Mouse (Mus musculus): ENCODE results near the gene Siglecg. TPM values are rescaled to one million over a fixed set of nuclear protein-coding genes. Genes with fewer than 3 reads are reported as not detected.

Gene Siglecg
- not detected in 2 replicates for polyA plus RNA-seq (2015; fragmentation: Nextera tagmentation; extraction: Ambion mirVana)

GRCm38 (mm10) chr7:43408131-43408553, at the start of gene Siglecg:
Gene Siglecg, plus strand, starts transcription at chr7:43408204.

DNA sequence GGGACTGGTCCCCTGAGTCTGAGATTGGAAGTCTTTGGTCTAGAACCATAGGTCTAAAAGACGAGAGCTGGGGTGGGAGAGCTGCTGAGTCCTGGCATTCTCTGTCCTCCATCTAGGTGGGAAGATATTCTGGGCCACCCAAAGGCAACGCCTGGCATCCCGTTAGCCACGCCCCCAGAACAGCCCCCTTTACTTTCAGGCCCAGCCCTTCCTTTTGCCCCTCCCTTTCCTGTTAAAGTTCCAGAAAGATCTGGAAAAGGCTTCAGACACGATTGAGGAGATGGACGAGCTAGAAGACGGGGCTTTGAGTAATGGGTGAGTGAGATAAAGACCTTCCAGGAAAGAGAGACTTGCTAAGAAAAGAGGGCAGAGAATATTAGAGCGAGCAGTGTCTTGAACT, 19.4 kb downstream of the Siglecg start, which contains the start of gene Lim2:
Lim2 (plus strand) TSS at position 265 of the 400 bp plus-strand sequence.

DNA sequence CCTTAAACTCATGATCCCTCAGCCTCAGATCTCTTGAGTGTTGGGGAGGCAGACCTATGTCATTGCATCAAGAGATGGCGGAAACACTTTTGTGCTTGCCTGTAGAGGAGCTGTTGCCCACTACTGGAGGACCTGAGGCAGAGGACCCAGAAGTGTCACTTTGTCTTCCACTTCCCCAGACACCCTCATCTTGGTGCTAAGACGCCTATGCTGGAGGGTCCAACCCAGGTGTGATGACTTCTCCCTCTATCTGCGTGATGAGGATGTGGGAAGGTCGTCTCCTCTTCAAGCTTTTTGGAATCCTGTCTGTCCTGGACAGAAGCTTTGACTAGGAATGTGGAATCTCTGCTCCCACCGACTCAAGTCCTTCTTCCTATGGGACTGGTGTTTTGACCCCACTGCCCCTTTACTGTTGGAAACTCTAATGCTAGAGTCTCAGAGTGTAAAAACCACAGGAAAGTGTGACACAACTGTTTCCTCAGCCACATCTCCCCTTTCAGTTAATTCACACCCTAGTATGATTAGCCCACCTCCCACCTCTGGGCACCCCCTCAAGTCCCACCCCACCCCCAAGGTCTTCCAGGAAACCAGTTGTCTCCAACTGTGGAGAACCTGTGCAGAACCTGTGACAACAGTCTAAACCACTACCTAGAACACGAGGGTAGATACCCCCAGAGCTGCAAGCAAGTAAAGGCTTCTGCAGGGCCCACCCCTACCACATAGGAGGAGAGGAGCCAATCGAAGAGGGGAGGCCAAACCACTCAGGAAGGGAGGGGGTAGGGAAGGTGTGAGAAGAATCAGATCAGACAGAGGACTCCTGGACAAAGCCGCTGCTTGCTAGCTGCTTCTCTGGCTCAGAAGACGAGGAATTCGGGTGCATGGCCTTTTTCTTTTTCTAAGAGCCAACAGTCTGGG, 28.6 kb downstream of the Siglecg start, which contains the start of gene Nkg7:
Nkg7 (plus strand) TSS at position 733 of the 915 bp plus-strand sequence.

DNA sequence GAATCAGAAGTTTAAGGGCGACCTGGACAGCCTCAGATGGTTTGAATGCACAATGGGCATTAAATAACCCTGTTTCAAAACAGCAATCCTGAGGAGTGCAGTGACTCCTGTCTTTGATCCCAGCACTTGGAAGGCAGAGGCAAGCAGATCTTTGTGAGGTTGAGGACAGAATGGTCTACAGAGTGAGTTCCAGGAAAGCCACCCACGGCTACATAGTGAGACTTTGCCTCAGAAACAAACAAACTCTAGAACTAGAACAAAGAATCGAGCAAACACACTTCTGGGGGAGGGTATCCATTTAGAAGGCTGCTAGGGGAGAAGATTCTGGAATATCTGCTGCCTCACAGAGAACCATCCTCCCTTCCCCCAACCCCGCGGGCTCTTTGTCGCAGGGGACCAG, 32.5 kb downstream of the Siglecg start, which contains the start of gene Cldnd2:
Cldnd2 (plus strand) TSS at position 301 of the 400 bp plus-strand sequence.

DNA sequence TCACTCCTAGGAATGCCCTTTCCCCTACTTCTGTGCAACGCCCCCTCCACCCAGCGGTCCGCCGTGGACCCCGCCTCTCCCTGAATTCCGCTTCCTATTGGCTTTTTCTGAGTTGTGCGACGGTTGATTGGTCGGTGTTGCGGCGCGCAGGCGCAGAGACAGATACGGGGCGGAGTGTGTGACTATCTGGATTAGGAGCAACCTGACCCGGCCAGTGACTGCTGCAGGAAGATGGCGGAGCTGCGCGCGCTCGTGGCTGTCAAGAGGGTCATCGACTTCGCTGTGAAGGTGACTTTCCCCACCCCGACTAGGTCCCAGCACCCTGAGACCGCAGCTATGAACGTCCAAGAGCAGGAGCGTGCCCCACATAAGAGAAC, 35.9 kb downstream of the Siglecg start, which contains the start of the genes Etfb and Gm45233:
Etfb (plus strand) TSS at position 167 of the 377 bp plus-strand sequence.
Gm45233 (plus strand) TSS at position 212 of the 377 bp plus-strand sequence.

DNA sequence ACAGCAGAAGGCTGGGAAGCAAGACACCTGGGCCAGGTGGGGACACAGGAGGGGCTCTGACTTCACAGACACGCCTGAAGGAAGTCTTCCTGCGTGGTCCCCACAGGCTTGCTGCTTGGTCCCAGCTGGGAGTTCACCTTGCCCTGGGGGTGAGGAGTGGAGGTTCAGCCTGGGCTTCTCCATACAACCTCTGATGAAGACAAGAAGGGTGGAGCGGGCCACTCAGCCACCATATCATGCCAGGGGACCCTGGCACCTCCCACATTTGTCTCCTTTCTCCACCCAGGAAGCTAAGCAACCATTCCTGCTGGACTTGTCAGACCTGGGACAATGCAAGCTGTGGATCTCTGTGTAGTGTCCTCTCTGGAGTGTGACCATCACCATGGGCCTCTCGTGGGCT, 54.8 kb downstream of the Siglecg start, which contains the start of gene Vsig10l:
Vsig10l (plus strand) TSS at position 301 of the 400 bp plus-strand sequence.

Small RNA genes lying within 50 kb of the gene (microRNA-seq; reads per million reads assigned to microRNA genes)
- not detected for gene Mir7051

Other genes with a start within 250 kb of the Siglecg start
- 14.1 TPM in 2 replicates for gene Zfp715, start 94.9 kb upstream of the Siglecg start, polyA plus RNA-seq (2015; fragmentation: Nextera tagmentation; extraction: Ambion mirVana)
- 0.29 and 0.32 TPM in 2 replicates for gene Siglecf, start 56.9 kb upstream of the Siglecg start, polyA plus RNA-seq (2015; fragmentation: Nextera tagmentation; extraction: Ambion mirVana)
- not detected in 2 replicates for gene Lim2, start 19.5 kb downstream of the Siglecg start, polyA plus RNA-seq (2015; fragmentation: Nextera tagmentation; extraction: Ambion mirVana)
- not detected in 2 replicates for gene Nkg7, start 28.9 kb downstream of the Siglecg start, polyA plus RNA-seq (2015; fragmentation: Nextera tagmentation; extraction: Ambion mirVana)
- gene Cldnd2, start 32.6 kb downstream of the Siglecg start, polyA plus RNA-seq (2015; fragmentation: Nextera tagmentation; extraction: Ambion mirVana), result not detected in 2 replicates
- gene Etfb, start 35.9 kb downstream of the Siglecg start, polyA plus RNA-seq (2015; fragmentation: Nextera tagmentation; extraction: Ambion mirVana), result 158 and 160 TPM in 2 replicates
- gene Gm45233, start 35.9 kb downstream of the Siglecg start, polyA plus RNA-seq (2015; fragmentation: Nextera tagmentation; extraction: Ambion mirVana), result 0.35 TPM in 1 of 2 replicates, not detected in the other
- 22.5 and 30.7 TPM in 2 replicates for gene Vsig10l, start 54.9 kb downstream of the Siglecg start, polyA plus RNA-seq (2015; fragmentation: Nextera tagmentation; extraction: Ambion mirVana)
- gene Iglon5, start 81.9 kb downstream of the Siglecg start, polyA plus RNA-seq (2015; fragmentation: Nextera tagmentation; extraction: Ambion mirVana), result 12.7 and 16.4 TPM in 2 replicates
- not detected in 2 replicates for gene 4931406B18Rik, start 97.7 kb downstream of the Siglecg start, polyA plus RNA-seq (2015; fragmentation: Nextera tagmentation; extraction: Ambion mirVana)
- gene Cd33, start 136.2 kb downstream of the Siglecg start, polyA plus RNA-seq (2015; fragmentation: Nextera tagmentation; extraction: Ambion mirVana), result 1.9 and 2.0 TPM in 2 replicates
- gene Zfp658, start 154.1 kb downstream of the Siglecg start, polyA plus RNA-seq (2015; fragmentation: Nextera tagmentation; extraction: Ambion mirVana), result 3.7 and 3.9 TPM in 2 replicates
- 8.9 and 9.6 TPM in 2 replicates for gene Zfp719, start 171.4 kb downstream of the Siglecg start, polyA plus RNA-seq (2015; fragmentation: Nextera tagmentation; extraction: Ambion mirVana)
- gene Zfp819, start 199.0 kb downstream of the Siglecg start, polyA plus RNA-seq (2015; fragmentation: Nextera tagmentation; extraction: Ambion mirVana), result 0.34 and 0.43 TPM in 2 replicates
- gene Ceacam18, start 226.5 kb downstream of the Siglecg start, polyA plus RNA-seq (2015; fragmentation: Nextera tagmentation; extraction: Ambion mirVana), result not detected in 2 replicates